8 mouse cellular contexts compared by ENCODE assay signal in the genomic region with DNA sequence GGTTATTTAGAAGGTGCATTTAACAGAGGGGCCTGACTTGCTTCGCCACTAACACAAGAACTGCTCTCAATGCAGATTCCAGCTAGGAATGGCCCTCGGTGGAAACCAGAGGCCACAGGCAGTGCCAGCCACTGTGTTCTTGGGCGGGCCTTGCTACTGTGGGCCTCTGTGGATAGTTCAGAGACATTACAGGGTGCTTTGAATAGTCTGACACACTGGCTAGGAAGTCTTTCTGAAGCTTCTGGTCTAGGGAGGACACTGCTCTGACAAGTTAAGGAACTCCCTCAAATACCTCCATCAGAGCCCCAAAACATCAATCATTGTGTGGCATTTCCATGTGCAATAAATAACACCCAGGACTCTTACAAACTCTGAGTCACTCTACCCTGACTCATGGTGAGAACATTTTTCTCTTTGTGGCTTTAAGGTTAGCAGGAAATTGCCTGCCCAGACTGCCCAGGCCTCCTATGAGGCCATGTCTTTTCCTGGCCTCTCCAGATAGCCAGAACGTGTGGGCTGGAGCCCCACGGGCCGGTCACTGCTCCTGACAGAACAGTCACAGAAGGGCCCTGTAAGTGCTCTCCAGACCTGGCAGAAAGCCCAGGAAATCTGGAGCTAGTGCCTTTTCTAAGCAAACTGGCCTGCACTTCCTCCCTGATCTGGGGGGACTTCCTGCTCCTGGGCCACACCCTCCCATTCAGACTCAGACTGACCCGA. TPM values are rescaled to one million over a fixed set of nuclear protein-coding genes. Genes with fewer than 3 reads are reported as not detected.
DNase-seq lines count a peak whose midpoint lies in the region; ATAC-seq lines count a peak whose summit lies in the region.

No protein-coding gene starts in this region.

- no peak overlapping the region for H3K9ac ChIP-seq in forebrain, embryonic 14.5 days (ENCODE audit: low read length)
- no peak overlapping the region for H3K9ac ChIP-seq in forebrain, embryonic 13.5 days

- ATAC-seq in forebrain, embryonic 14.5 days = no peak
- ATAC-seq in forebrain, embryonic 13.5 days = no peak
- peak; percentile 52 for ATAC-seq in granulocyte monocyte progenitor cell, adult 5-6 weeks (replicated peaks; ENCODE audit: poor library complexity, severe bottlenecking)

- intact Hi-C loops in left cerebral cortex, postnatal 14 days (cut with DNase I) = no loop called here

- no peak overlapping the region for H3K27ac ChIP-seq in forebrain, embryonic 14.5 days (ENCODE audit: low read depth, low read length)
- H3K27ac ChIP-seq in forebrain, embryonic 13.5 days = no peak overlapping the region

- H3K27me3 ChIP-seq in forebrain, embryonic 14.5 days (replicated peaks; ENCODE audit: control insufficient read depth, insufficient read depth, low read length) = no peaks in the 10 kb centered on the region
- H3K27me3 ChIP-seq in forebrain, embryonic 13.5 days = no peaks in the 10 kb centered on the region

- H3K36me3 ChIP-seq in forebrain, embryonic 14.5 days (ENCODE audit: control insufficient read depth, insufficient read depth, low read length) = no peaks in the 10 kb centered on the region
- H3K36me3 ChIP-seq in forebrain, embryonic 13.5 days (ENCODE audit: poor library complexity, severe bottlenecking) = no peaks in the 10 kb centered on the region

- no peaks in the 10 kb centered on the region for H3K9me3 ChIP-seq in forebrain, embryonic 14.5 days (replicated peaks; ENCODE audit: control insufficient read depth, low read length)
- no peaks in the 10 kb centered on the region for H3K9me3 ChIP-seq in forebrain, embryonic 13.5 days (replicated peaks)

- DNase-seq in forebrain, embryonic 14.5 days (ENCODE audit: low spot score) = peak; percentile 72
- peak; percentile 94 to 95 for DNase-seq in cerebellum, postnatal 14 days
- DNase-seq in kidney, adult 11 months = peak; percentile 78
- peak; percentile 64 to 65 for DNase-seq in left cerebral cortex, postnatal 14 days (ENCODE audit: low spot score in 2 of 2)
- DNase-seq in lung, postnatal 4 days = peak; percentile 94 to 95
- peak; percentile 78 for DNase-seq in urinary bladder, postnatal 14 days (ENCODE audit: low spot score)

- WGBS in forebrain, embryonic 14.5 days = 61% methylated on average over 7 of the region's 7 CpGs
- 65% methylated on average over 7 of the region's 7 CpGs for WGBS in forebrain, embryonic 13.5 days

- H3K4me3 ChIP-seq in forebrain, embryonic 14.5 days (ENCODE audit: low read depth, low read length) = no peak overlapping the region
- H3K4me3 ChIP-seq in forebrain, embryonic 13.5 days = no peak overlapping the region

- no peak overlapping the region for H3K4me2 ChIP-seq in forebrain, embryonic 14.5 days (ENCODE audit: low read length)
- no peak overlapping the region for H3K4me2 ChIP-seq in forebrain, embryonic 13.5 days

- H3K4me1 ChIP-seq in forebrain, embryonic 14.5 days (ENCODE audit: control insufficient read depth, insufficient read depth, low read length) = no peaks in the 10 kb centered on the region
- H3K4me1 ChIP-seq in forebrain, embryonic 13.5 days = no peaks in the 10 kb centered on the region

RNA-seq across cellular contexts. Expression of gene Mall, which starts 7.4 kb away (rescaled TPM):
- 0.71 and 1.0 TPM in 2 replicates for polyA plus RNA-seq in forebrain, embryonic 14.5 days (2014; fragmentation: Nextera tagmentation; extraction: Ambion mirVana)
- polyA plus RNA-seq in forebrain, embryonic 13.5 days (2015; fragmentation: Nextera tagmentation; extraction: Ambion mirVana) = 0.34 and 0.79 TPM in 2 replicates
- not detected in 2 replicates for total RNA-seq in granulocyte monocyte progenitor cell, adult 5-6 weeks (2014; fragmentation: Nextera tagmentation)
- not detected in 2 replicates for total RNA-seq in granulocyte monocyte progenitor cell, adult 5-6 weeks (2017)
- total RNA-seq in left cerebral cortex, postnatal 14 days (2021) = 1 to 10 TPM in 1 of 2 experiments, under 1 TPM in 1; 0.80 to 1.2 TPM
